Mouse (Mus musculus) stomach, embryonic 16.5 days (tissue): Measurements from ENCODE around the gene Kcnip2. TPM values are rescaled to one million over a fixed set of nuclear protein-coding genes. Genes with fewer than 3 reads are reported as not detected.

Source experiments
- ATAC-seq: fragments of 200-750 bp; cut with Nextera tagmentation; 2 replicates; pipeline ENCODE4 v1.8.0; 2017; ENCODE audit warnings: moderate number of reproducible peaks, moderate TSS enrichment; ENCODE audit not compliant: insufficient read depth, low FRiP score
- H3K27ac ChIP-seq: fragments of 300-500 bp; sonication (generic); 2 replicates; pipeline ENCODE4 v1.5.1; 2014; ENCODE audit warnings: low read length
- H3K27me3 ChIP-seq: fragments of 300-500 bp; sonication (generic); 2 replicates; pipeline ENCODE4 v1.6.1; 2014; ENCODE audit warnings: low read length, control low read depth, mixed read lengths; ENCODE audit not compliant: control insufficient read depth, insufficient read depth
- H3K36me3 ChIP-seq: fragments of 300-500 bp; sonication (generic); 2 replicates; pipeline ENCODE4 v1.6.1; 2014; ENCODE audit warnings: low read length; ENCODE audit not compliant: control insufficient read depth, insufficient read depth
- H3K4me1 ChIP-seq: fragments of 300-500 bp; sonication (generic); 2 replicates; pipeline ENCODE4 v1.6.1; 2014; ENCODE audit warnings: low read length, control low read depth, mixed read lengths; ENCODE audit not compliant: control insufficient read depth, insufficient read depth
- H3K4me2 ChIP-seq: fragments of 300-500 bp; sonication (generic); 2 replicates; pipeline ENCODE4 v1.6.1; 2014; ENCODE audit warnings: low read depth, low read length, mixed read lengths
- H3K4me3 ChIP-seq: fragments of 300-500 bp; sonication (generic); replicated peaks from 2 replicates; pipeline ENCODE4 v1.5.1; 2014; ENCODE audit warnings: mild to moderate bottlenecking, low read length
- H3K9ac ChIP-seq: fragments of 300-500 bp; sonication (generic); 2 replicates; pipeline ENCODE4 v1.6.1; 2014; ENCODE audit warnings: low read length
- H3K9me3 ChIP-seq: fragments of 300-500 bp; sonication (generic); replicated peaks from 2 replicates; pipeline ENCODE4 v1.6.1; 2016; ENCODE audit warnings: low read length, control low read depth; ENCODE audit not compliant: control insufficient read depth
- WGBS: fragments of 180-500 bp; shearing (Covaris S2); extraction: QIAGEN DNeasy Blood & Tissue Kit; methylation state at CpG from one replicate; pipeline ENCODE4 v1.1.7; 2014; 5-methylcytosine and 5-hydroxymethylcytosine counted together
- polyA plus RNA-seq: library from polyadenylated mRNA; unstranded; fragments of >200 nt; fragmentation: Nextera tagmentation; extraction: Ambion mirVana; gene quantifications from 2 replicates; pipeline ENCODE4 v1.2.1, GENCODE M21; 2015

Gene Kcnip2
- polyA plus RNA-seq, 1 experiment from 2014 or later, result 2.6 TPM

DNA sequence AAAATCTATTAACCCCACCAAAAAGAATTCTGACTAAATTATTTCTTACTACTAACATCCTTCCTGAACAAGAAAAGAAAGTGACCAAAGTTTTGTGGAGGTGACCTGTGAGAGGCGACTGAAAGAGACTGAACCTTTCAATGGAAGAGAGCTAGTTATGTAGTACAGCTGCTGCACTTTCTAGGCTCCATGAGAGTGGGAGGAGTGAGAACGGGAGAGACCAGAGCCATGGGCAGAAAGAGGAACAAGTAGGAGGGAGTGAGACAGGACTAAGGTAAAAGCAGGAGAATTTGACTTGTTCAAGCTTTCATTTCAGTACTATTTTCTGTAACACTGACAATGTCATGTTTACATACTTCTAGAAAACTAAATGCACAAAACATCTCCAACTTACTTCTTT, 40.4 kb downstream of the Kcnip2 start:
- Histone ChIP-seq H3K9ac (no peak overlapping the region), H3K27ac (no peak overlapping the region), H3K27me3 (no peaks in the 10 kb centered on the region), H3K4me3 (no peak overlapping the region), H3K36me3 (peaks cover 20% of the 10 kb centered on the region), H3K4me2 (no peak overlapping the region), H3K9me3 (no peaks in the 10 kb centered on the region), H3K4me1 (peaks cover 10% of the 10 kb centered on the region)
- ATAC-seq, result no peak
- WGBS, result 79% methylated on average over 2 of the region's 2 CpGs

DNA sequence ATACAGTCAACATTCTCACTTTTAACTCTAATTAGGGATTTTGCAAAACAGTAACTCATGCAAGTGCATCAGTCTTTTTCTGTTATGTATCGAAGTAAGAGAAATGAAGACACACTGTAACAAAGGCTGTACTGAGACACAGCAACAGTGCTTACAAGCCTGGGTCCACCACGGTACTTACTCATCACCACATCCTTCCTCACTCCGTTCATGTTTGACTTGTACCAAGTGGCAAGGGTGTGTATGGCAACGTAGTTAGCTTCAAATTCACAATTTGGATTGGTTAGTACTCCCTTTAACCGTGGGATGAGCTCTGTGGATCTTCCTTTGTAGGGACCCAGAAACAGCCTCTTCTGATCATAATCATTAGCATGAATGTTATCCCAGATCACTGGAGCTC, 44.4 kb downstream of the Kcnip2 start:
- no peaks in the 10 kb centered on the region for H3K27me3 ChIP-seq
- H3K4me2 ChIP-seq, result no peak overlapping the region
- ATAC-seq, result no peak
- WGBS, result 87% methylated on average over 5 of the region's 5 CpGs
- no peak overlapping the region for H3K27ac ChIP-seq
- no peak overlapping the region for H3K4me3 ChIP-seq
- peaks cover 43% of the 10 kb centered on the region for H3K36me3 ChIP-seq
- no peak overlapping the region for H3K9ac ChIP-seq
- H3K9me3 ChIP-seq, result no peaks in the 10 kb centered on the region
- no peaks in the 10 kb centered on the region for H3K4me1 ChIP-seq

DNA sequence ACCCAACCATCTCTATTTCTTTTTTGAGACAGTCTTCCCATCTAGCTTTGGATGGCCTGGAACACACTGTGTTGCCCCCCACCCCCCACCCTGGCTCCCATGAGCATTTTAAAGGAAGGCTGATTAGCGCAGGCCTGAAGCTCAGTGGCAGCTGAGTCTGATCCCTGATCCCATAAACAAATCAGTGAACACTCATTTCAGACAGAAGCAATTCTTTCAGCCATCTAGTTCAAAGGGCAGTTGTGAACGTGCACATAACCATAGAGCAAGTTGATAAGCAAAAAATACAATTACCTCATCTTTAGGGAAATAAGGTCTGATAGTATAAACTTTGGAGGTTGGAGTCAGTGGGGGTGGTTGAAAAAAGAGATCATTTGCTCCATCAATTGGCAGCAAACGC, 55.1 kb downstream of the Kcnip2 start:
- Histone ChIP-seq H3K27me3 (no peaks in the 10 kb centered on the region), H3K36me3 (peaks cover 34% of the 10 kb centered on the region), H3K27ac (no peak overlapping the region), H3K4me2 (no peak overlapping the region), H3K9ac (no peak overlapping the region), H3K4me1 (no peaks in the 10 kb centered on the region), H3K4me3 (no peak overlapping the region), H3K9me3 (no peaks in the 10 kb centered on the region)
- 78% methylated on average over 3 of the region's 3 CpGs for WGBS
- no peak for ATAC-seq

DNA sequence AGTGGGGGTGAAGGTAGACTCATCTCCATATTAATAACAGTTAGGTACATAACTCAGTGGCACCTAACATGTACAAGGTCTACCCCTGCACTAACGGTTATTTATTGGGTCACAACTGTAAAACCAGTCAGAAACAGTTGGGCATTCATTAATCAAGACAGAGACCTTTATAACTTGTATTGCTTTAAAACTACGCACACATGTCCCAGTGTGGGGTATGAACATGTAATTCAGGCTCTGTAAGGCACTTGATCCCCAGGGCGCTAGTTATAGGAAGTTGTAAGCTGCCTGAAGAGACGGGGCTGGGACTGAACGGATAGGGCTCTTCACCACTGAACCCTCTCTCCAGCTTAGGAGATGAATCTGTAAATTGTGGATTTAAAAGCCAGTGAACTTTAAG, 57.2 kb downstream of the Kcnip2 start:
- Histone ChIP-seq H3K27ac (no peak overlapping the region), H3K9ac (no peak overlapping the region), H3K4me3 (no peak overlapping the region), H3K9me3 (no peaks in the 10 kb centered on the region), H3K36me3 (peaks cover 38% of the 10 kb centered on the region), H3K27me3 (no peaks in the 10 kb centered on the region), H3K4me1 (no peaks in the 10 kb centered on the region), H3K4me2 (no peak overlapping the region)
- no peak for ATAC-seq
- 90% methylated on average over 5 of the region's 5 CpGs for WGBS

DNA sequence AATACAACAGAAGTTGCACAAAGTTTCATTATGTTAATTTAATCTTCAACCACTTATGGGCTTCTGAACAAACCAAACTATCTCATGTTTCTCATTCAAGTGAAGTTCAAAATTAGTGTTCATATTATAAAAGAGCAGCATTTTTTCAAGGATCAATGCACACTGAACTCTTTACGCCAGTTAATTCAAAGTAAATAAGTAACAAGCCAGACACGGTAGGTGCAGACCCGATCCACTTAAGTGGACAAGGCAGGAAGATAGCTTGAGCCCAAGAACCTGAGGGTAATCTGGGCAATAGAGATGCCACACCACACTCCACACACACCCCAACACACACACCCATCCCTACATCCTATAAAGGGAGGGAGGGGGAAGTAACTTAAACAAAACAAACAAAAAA, 62.3 kb downstream of the Kcnip2 start:
- H3K9ac ChIP-seq, result no peak overlapping the region
- no peak for ATAC-seq
- H3K4me2 ChIP-seq, result no peak overlapping the region
- H3K4me3 ChIP-seq, result no peak overlapping the region
- no peaks in the 10 kb centered on the region for H3K27me3 ChIP-seq
- H3K9me3 ChIP-seq, result no peaks in the 10 kb centered on the region
- no peak overlapping the region for H3K27ac ChIP-seq
- peaks cover 18% of the 10 kb centered on the region for H3K36me3 ChIP-seq
- 90% methylated on average over 3 of the region's 3 CpGs for WGBS
- H3K4me1 ChIP-seq, result peaks cover 1% of the 10 kb centered on the region

DNA sequence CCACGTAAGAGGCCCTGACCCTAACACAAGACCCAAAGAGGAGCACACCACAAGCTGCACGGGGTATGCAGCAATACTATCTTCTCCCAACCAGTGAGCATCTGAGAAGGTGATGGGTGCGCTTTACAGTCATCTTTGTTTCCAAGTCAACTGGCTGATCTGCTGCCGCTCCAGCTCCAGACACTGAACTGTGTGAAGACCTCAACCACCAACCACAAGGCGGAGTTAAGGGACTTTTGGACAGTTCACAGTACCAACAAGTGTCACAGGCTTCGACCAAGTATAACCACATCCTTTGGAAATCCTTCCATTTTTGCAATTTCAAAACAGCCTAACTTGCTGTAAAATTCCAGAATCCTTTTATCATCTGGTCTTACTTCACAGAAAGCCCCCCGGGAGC, 64.0 kb downstream of the Kcnip2 start:
- Histone ChIP-seq H3K9me3 (no peaks in the 10 kb centered on the region), H3K9ac (no peak overlapping the region), H3K36me3 (peaks cover 15% of the 10 kb centered on the region), H3K27ac (no peak overlapping the region), H3K4me2 (no peak overlapping the region), H3K27me3 (no peaks in the 10 kb centered on the region), H3K4me3 (no peak overlapping the region), H3K4me1 (peaks cover 6% of the 10 kb centered on the region)
- WGBS, result 85% methylated on average over 7 of the region's 7 CpGs
- ATAC-seq, result no peak

DNA sequence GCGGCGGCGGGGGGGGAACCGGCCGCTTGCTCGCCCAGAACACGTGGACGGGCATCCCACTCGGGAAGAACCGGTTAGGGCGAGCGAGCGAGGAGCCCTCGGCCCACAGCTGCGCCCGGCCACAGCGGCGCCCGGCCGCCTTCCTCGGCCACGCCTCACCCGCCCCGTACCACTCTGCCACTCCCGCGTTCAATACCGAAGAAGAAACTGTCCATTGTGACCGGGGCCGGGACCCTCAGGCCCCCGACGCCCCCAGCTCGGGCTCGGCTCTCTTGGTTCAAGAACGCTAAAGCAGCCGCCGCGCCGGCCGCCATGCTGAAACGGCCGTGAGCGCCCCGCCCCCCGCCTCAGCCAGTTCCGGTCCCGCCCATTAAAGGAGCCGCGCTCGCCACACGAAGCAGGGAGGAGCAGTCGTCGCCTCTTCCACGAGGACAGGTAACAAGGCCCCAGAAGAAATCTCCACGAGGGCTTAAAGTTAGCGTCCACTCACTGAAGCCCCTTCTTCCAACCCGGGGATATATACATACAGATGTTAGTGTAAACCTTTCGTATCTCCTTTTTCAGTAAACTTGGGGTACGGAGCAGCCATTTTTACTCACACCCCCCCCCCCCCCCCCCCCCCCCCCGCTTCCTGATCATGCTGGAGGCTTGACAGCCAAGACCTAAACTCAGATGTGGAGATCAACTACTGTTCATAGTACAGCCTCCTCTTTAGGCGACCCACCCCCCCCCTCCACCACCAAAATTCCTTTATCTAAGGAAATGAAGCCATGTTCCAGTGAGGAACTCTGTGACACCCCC, 66.4 kb downstream of the Kcnip2 start, which contains the start of gene Npm3:
TSS of gene Npm3 (minus strand) at position 349 of the 801 bp plus-strand sequence.
- Histone ChIP-seq H3K4me1 (peaks cover 11% of the 10 kb centered on the region), H3K9ac (peak within 1 kb of the TSS; percentile 75), H3K27me3 (peaks cover 17% of the 10 kb centered on the region), H3K9me3 (no peaks in the 10 kb centered on the region), H3K36me3 (peaks cover 6% of the 10 kb centered on the region; the same call in 1 of the 2 replicates), H3K4me2 (peak within 1 kb of the TSS; percentile 88), H3K27ac (no peak within 1 kb of the TSS), H3K4me3 (peak within 1 kb of the TSS; percentile 64)
- under 1% methylated on average over 59 of the region's 60 CpGs for WGBS
- ATAC-seq, result peak; percentile 74

DNA sequence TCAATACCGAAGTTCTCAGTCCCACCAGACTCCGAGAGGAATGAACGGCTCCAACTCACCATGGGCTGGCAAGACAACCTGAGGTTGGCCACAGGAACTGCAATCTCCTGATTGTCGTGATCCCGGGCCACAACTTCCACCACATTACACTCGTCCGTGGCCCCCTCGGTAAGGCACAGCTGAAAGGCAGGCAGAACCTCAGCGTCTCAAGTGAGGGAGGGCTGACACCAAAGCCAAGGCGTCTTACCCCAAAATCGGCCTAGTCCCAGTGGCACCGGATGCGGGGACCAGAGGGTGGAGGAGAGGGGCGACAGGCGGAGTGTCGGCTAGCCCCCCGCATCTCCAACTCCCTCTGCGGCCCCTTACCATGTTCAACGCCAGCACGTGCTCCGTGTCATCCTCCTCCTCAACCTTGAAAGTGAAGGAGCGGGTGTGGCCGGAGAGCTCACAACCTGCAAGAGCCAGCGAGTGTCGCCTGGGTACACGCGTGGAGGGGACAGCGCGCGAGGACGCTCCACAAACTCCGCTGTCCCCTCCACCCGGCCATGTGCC, 67.1 kb downstream of the Kcnip2 start:
- Histone ChIP-seq H3K27me3 (peaks cover 24% of the 10 kb centered on the region), H3K9ac (peak overlapping the region; percentile 75), H3K36me3 (peaks cover 4% of the 10 kb centered on the region; the same call in 1 of the 2 replicates), H3K4me3 (peak overlapping the region; percentile 64), H3K9me3 (no peaks in the 10 kb centered on the region), H3K4me2 (peak overlapping the region; percentile 88), H3K27ac (no peak overlapping the region), H3K4me1 (peaks cover 11% of the 10 kb centered on the region)
- 1% methylated on average over 33 of the region's 33 CpGs for WGBS
- peak; percentile 24; the same call in 1 of the 2 replicates for ATAC-seq

DNA sequence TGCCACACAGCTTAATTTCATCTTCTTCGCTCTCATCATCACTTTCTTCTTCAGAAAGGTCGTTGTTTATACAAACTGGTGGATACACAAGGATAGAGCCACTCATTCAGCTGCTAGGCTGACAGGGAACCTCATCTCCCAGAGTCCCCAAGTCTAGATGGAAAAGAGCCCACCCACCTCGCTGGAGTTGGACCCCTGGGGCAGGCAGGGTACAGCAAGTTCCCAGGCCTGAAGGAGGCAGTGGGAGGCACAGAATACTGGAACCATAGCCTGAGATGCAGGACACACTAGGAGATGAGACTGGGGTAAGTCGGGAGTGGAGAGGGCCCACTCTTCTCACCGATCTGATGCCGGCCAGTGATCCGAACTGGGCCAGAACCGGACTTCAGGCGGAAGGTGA, 67.7 kb downstream of the Kcnip2 start:
- peak overlapping the region; percentile 64 for H3K4me3 ChIP-seq
- 40% methylated on average over 9 of the region's 9 CpGs for WGBS
- no peaks in the 10 kb centered on the region for H3K9me3 ChIP-seq
- peak overlapping the region; percentile 88 for H3K4me2 ChIP-seq
- no peak for ATAC-seq
- no peak overlapping the region for H3K27ac ChIP-seq
- H3K27me3 ChIP-seq, result peaks cover 29% of the 10 kb centered on the region
- peaks cover 12% of the 10 kb centered on the region for H3K4me1 ChIP-seq
- peak overlapping the region; percentile 75 for H3K9ac ChIP-seq
- H3K36me3 ChIP-seq, result no peaks in the 10 kb centered on the region; the same call in 1 of the 2 replicates
